In genomic region chr7:122847376-122847775, GRCm38 (mm10) we compare ENCODE assay signal across 19 mouse cellular contexts.
A peak's percentile ranks its signal among the peaks of the same experiment; 100 is the strongest.
DNase-seq lines count a peak whose midpoint lies in the region; ATAC-seq lines count a peak whose summit lies in the region.
"Had no signal": no experiment of that assay in that cellular context is flagged by ENCODE, and none has a peak within 500 bp of the region (broad histone marks: within the 10 kb centered on the region; RNA-seq: fewer than 3 reads in every experiment).

No protein-coding gene starts in this region.

- DNase-seq in left cerebral cortex, postnatal 14 days (ENCODE audit: low spot score in 2 of 2) = peak; percentile 17 to 67
- no peak for DNase-seq in left cerebral cortex, adult 11 months (ENCODE audit: low spot score)
- DNase-seq in embryonic facial prominence, embryonic 14.5 days (ENCODE audit: low spot score) = peak; percentile 53
- peak; percentile 32 for DNase-seq in layer of hippocampus, adult 9-10 months (ENCODE audit: low spot score)
- peak; percentile 35 for DNase-seq in right cerebral cortex, postnatal 25 days
- DNase-seq in adrenal gland, adult 18-20 months (ENCODE audit: low spot score in 2 of 2) = no peak
- no peak for DNase-seq in spleen, postnatal 4 days (ENCODE audit: low spot score in 2 of 2)
- DNase-seq: adrenal gland, postnatal 14 days; cerebellum, postnatal 25 days; heart, postnatal 4 days; kidney, adult 9 months had no signal

- H3K36me3 ChIP-seq in embryonic facial prominence, embryonic 14.5 days (ENCODE audit: control insufficient read depth, insufficient read depth, low read length) = no peaks in the 10 kb centered on the region
- H3K36me3 ChIP-seq: embryonic facial prominence, embryonic 15.5 days; heart, embryonic 12.5 days; limb, embryonic 13.5 days; liver, embryonic 15.5 days; midbrain, embryonic 12.5 days; stomach, embryonic 15.5 days had no signal

- no peak overlapping the region for H3K9ac ChIP-seq in embryonic facial prominence, embryonic 14.5 days (ENCODE audit: low read depth, low read length)
- H3K9ac ChIP-seq: embryonic facial prominence, embryonic 15.5 days; heart, embryonic 12.5 days; limb, embryonic 13.5 days; liver, embryonic 15.5 days; midbrain, embryonic 12.5 days; stomach, embryonic 15.5 days had no signal

- no peak overlapping the region for H3K4me2 ChIP-seq in embryonic facial prominence, embryonic 14.5 days (ENCODE audit: low read depth, low read length)
- H3K4me2 ChIP-seq: embryonic facial prominence, embryonic 15.5 days; heart, embryonic 12.5 days; limb, embryonic 13.5 days; liver, embryonic 15.5 days; midbrain, embryonic 12.5 days; stomach, embryonic 15.5 days had no signal

- WGBS in embryonic facial prominence, embryonic 14.5 days = 38% methylated on average over 5 of the region's 5 CpGs

- no peak overlapping the region for H3K27ac ChIP-seq in embryonic facial prominence, embryonic 14.5 days (replicated peaks; ENCODE audit: low read depth, low read length)
- H3K27ac ChIP-seq: embryonic facial prominence, embryonic 15.5 days; limb, embryonic 13.5 days; liver, embryonic 15.5 days; midbrain, embryonic 12.5 days; stomach, embryonic 15.5 days had no signal

- no peaks in the 10 kb centered on the region for H3K9me3 ChIP-seq in embryonic facial prominence, embryonic 14.5 days (ENCODE audit: control insufficient read depth, low read length)
- H3K9me3 ChIP-seq: embryonic facial prominence, embryonic 15.5 days; heart, embryonic 12.5 days; limb, embryonic 13.5 days; liver, embryonic 15.5 days; midbrain, embryonic 12.5 days; stomach, embryonic 15.5 days had no signal

- no peaks in the 10 kb centered on the region for H3K27me3 ChIP-seq in embryonic facial prominence, embryonic 14.5 days (replicated peaks; ENCODE audit: control insufficient read depth, insufficient read depth, low read length)
- H3K27me3 ChIP-seq: embryonic facial prominence, embryonic 15.5 days; heart, embryonic 12.5 days; limb, embryonic 13.5 days; liver, embryonic 15.5 days; midbrain, embryonic 12.5 days; stomach, embryonic 15.5 days had no signal

- intact Hi-C loops in left cerebral cortex, postnatal 14 days (cut with DNase I) = no loop called here

- H3K4me3 ChIP-seq in embryonic facial prominence, embryonic 14.5 days (ENCODE audit: low read depth, low read length) = no peak overlapping the region
- H3K4me3 ChIP-seq: embryonic facial prominence, embryonic 15.5 days; heart, embryonic 12.5 days; limb, embryonic 13.5 days; liver, embryonic 15.5 days; midbrain, embryonic 12.5 days; myocyte; stomach, embryonic 15.5 days had no signal

- no peaks in the 10 kb centered on the region; the same call in none of the 2 replicates for H3K4me1 ChIP-seq in embryonic facial prominence, embryonic 14.5 days (ENCODE audit: control insufficient read depth, insufficient read depth, low read length)
- H3K4me1 ChIP-seq: embryonic facial prominence, embryonic 15.5 days; heart, embryonic 12.5 days; limb, embryonic 13.5 days; liver, embryonic 15.5 days; midbrain, embryonic 12.5 days; stomach, embryonic 15.5 days had no signal

- no peak for ATAC-seq in embryonic facial prominence, embryonic 14.5 days (ENCODE audit: low read depth)
- ATAC-seq: CD4-positive, CD25-positive, alpha-beta regulatory T cell, adult 4 months had no signal

Comparison
In these comparisons a context has a peak if more than half of its experiments do, and no peak if none do; other contexts are left out.
1. DNase-seq: peak in left cerebral cortex, postnatal 14 days (2 of 2), embryonic facial prominence, embryonic 14.5 days (single experiment), layer of hippocampus, adult 9-10 months (single experiment) and right cerebral cortex, postnatal 25 days (single experiment); none in left cerebral cortex, adult 11 months (single experiment), adrenal gland, adult 18-20 months (0 of 2) and spleen, postnatal 4 days (0 of 2).